Mouse (Mus musculus) kidney, adult 2 months (tissue): ENCODE results near the gene Txndc17. TPM values are rescaled to one million over a fixed set of nuclear protein-coding genes. Genes with fewer than 3 reads are reported as not detected.
A peak's percentile ranks its signal among the peaks of the same experiment; 100 is the strongest.

Source experiments
- DNase-seq: peaks from one replicate; pipeline ENCODE4 v3.0.0; 2021
- H3K27ac ChIP-seq: fragments of 200-500 bp; 2 replicates; pipeline ENCODE4 v1.5.1; 2012; ENCODE audit warnings: low read depth, low read length, control low read depth, inconsistent platforms; ENCODE audit not compliant: insufficient read depth
- H3K27me3 ChIP-seq: fragments of 200-500 bp; replicated peaks from 2 replicates; pipeline ENCODE4 v1.6.1; 2012; ENCODE audit warnings: mild to moderate bottlenecking, moderate library complexity, low read length, inconsistent platforms; ENCODE audit not compliant: control insufficient read depth, insufficient read depth
- H3K36me3 ChIP-seq: fragments of 200-500 bp; 2 replicates; pipeline ENCODE4 v1.6.1; 2012; ENCODE audit warnings: mild to moderate bottlenecking, moderate library complexity, low read length, inconsistent platforms; ENCODE audit not compliant: control insufficient read depth, insufficient read depth
- H3K4me1 ChIP-seq: fragments of 200-500 bp; 2 replicates; pipeline ENCODE4 v1.6.1; 2011; ENCODE audit warnings: low read length; ENCODE audit not compliant: control insufficient read depth, insufficient read depth
- H3K4me3 ChIP-seq: fragments of 200-500 bp; 2 replicates; pipeline ENCODE4 v1.5.1; 2011; ENCODE audit warnings: mild to moderate bottlenecking, low read depth, low read length, control low read depth; ENCODE audit not compliant: insufficient read depth
- CTCF ChIP-seq: fragments of 200-500 bp; conservative IDR thresholded peaks from 2 replicates; pipeline ENCODE4 v1.5.1; 2011; ENCODE audit warnings: low read depth, mild to moderate bottlenecking, control low read depth, low read length, moderate library complexity, mixed read lengths; ENCODE audit not compliant: insufficient read depth, insufficient read length
- POLR2A ChIP-seq: fragments of 200-500 bp; IDR thresholded peaks from one replicate; pipeline ENCODE4 v1.6.1; 2011; ENCODE audit warnings: low read depth, low read length, control low read depth
- WGBS: fragments of 180-500 bp; shearing (Covaris S2); methylation state at CpG from one replicate; pipeline ENCODE4 v1.1.7; 2018; 5-methylcytosine and 5-hydroxymethylcytosine counted together
- polyA plus RNA-seq: library from polyadenylated mRNA; depleted of rRNA; stranded (reverse); fragments of >200 nt; gene quantifications from 2 replicates; pipeline ENCODE4 v1.2.3, GENCODE M21; 2012

The Txndc17 gene
- polyA plus RNA-seq, 1 experiment = 149 TPM

GRCm38 (mm10) chr11:72221278-72221677, 13.9 kb downstream of the Txndc17 start:
- Histone ChIP-seq H3K27me3 (no peaks in the 10 kb centered on the region), H3K4me3 (no peak overlapping the region), H3K36me3 (no peaks in the 10 kb centered on the region), H3K4me1 (no peaks in the 10 kb centered on the region), H3K27ac (no peak overlapping the region)
- 18% methylated on average over 6 of the region's 6 CpGs for WGBS
- TF ChIP-seq CTCF (peak; percentile 91), POLR2A (no peak)
- DNase-seq = peak; percentile 58

- TF ChIP-seq CTCF (no peak), POLR2A (no peak)
Measured at GRCm38 (mm10) chr11:72223414-72223813, 16.1 kb downstream of the Txndc17 start.

DNA sequence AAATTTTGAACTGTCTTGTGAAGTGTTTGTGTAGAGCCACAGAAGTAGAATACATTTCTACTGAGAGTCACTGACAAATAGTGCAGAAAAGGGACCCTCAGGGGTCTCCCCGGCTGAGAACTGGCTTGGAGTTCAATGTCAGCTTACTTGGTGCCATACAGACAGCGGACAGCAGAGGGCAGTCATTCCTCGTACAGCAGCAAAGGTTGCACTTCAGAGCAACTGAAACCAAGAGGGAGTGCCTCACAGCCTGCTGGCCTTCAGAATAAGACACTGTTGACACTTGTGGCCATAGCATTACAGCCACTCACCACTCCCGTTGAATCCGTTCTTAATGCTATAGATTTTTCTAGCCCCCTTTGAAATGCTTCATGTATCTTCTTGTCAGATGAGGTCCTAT, 17.5 kb downstream of the Txndc17 start:
- Histone ChIP-seq H3K4me1 (no peaks in the 10 kb centered on the region), H3K27me3 (no peaks in the 10 kb centered on the region), H3K27ac (no peak overlapping the region), H3K4me3 (no peak overlapping the region), H3K36me3 (no peaks in the 10 kb centered on the region)
- TF ChIP-seq CTCF (peak; percentile 98), POLR2A (no peak)
- peak; percentile 78 for DNase-seq
- 11% methylated on average over 5 of the region's 5 CpGs for WGBS

More at GRCm38 (mm10) chr11:72223414-72223813, 16.1 kb downstream of the Txndc17 start:
- DNase-seq = no peak
- Histone ChIP-seq H3K27me3 (no peaks in the 10 kb centered on the region), H3K27ac (no peak overlapping the region), H3K4me3 (no peak overlapping the region), H3K36me3 (no peaks in the 10 kb centered on the region), H3K4me1 (no peaks in the 10 kb centered on the region)
- WGBS = 83% methylated on average over 4 of the region's 4 CpGs

- WGBS = 77% methylated on average over 10 of the region's 10 CpGs
- Histone ChIP-seq H3K36me3 (no peaks in the 10 kb centered on the region), H3K27ac (no peak overlapping the region), H3K4me1 (no peaks in the 10 kb centered on the region), H3K27me3 (no peaks in the 10 kb centered on the region), H3K4me3 (no peak overlapping the region)
- peak; percentile 40 for DNase-seq
- TF ChIP-seq POLR2A (no peak), CTCF (no peak)
Measured at GRCm38 (mm10) chr11:72226020-72226791, 18.9 kb downstream of the Txndc17 start.

GRCm38 (mm10) chr11:72226901-72227300, 19.6 kb downstream of the Txndc17 start:
- 85% methylated on average over 6 of the region's 6 CpGs for WGBS
- no peak for TF ChIP-seq POLR2A
- TF ChIP-seq CTCF = no peak
- H3K27ac ChIP-seq = no peak overlapping the region

GRCm38 (mm10) chr11:72228513-72228912, 21.2 kb downstream of the Txndc17 start:
- TF ChIP-seq POLR2A (no peak), CTCF (no peak)
- H3K4me3 ChIP-seq = no peak overlapping the region

More at GRCm38 (mm10) chr11:72226901-72227300, 19.6 kb downstream of the Txndc17 start:
- H3K36me3 ChIP-seq = no peaks in the 10 kb centered on the region
- no peak for DNase-seq
- H3K4me3 ChIP-seq = no peak overlapping the region
- no peaks in the 10 kb centered on the region for H3K4me1 ChIP-seq
- H3K27me3 ChIP-seq = no peaks in the 10 kb centered on the region

GRCm38 (mm10) chr11:72232068-72232467, 24.7 kb downstream of the Txndc17 start:
- no peak overlapping the region for H3K4me3 ChIP-seq
- WGBS = 87% methylated on average over 7 of the region's 7 CpGs
- H3K27ac ChIP-seq = no peak overlapping the region
- TF ChIP-seq POLR2A (no peak), CTCF (no peak)
- H3K36me3 ChIP-seq = no peaks in the 10 kb centered on the region
- DNase-seq = no peak
- H3K27me3 ChIP-seq = no peaks in the 10 kb centered on the region
- no peaks in the 10 kb centered on the region for H3K4me1 ChIP-seq

More at GRCm38 (mm10) chr11:72228513-72228912, 21.2 kb downstream of the Txndc17 start:
- Histone ChIP-seq H3K36me3 (no peaks in the 10 kb centered on the region), H3K27me3 (no peaks in the 10 kb centered on the region), H3K4me1 (no peaks in the 10 kb centered on the region), H3K27ac (no peak overlapping the region)
- WGBS = 85% methylated on average over 4 of the region's 4 CpGs
- no peak for DNase-seq

DNA sequence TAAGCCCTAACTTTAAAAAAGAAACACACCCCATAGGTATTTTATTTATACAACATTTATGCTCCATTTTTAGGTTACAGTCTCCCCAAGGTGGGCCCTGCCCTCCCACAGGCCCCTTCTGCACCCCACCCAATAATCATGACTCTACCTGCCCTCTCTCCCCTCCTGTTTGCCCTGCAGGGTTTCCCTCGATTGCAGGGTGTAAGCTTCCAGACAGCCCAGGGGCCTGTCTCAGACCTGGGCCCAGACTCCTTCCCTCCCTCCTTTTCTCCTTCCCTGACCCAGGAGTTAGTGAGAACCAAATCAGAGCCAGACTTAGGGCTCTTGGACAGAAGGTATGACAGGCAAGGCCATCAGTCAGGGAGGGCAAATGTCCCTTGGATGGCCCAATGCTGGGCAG, 25.6 kb downstream of the Txndc17 start:
- no peak for TF ChIP-seq CTCF
- TF ChIP-seq POLR2A = no peak
- 21% methylated on average over 1 of the region's 1 CpGs for WGBS
- no peak for DNase-seq
- H3K36me3 ChIP-seq = no peaks in the 10 kb centered on the region
- no peaks in the 10 kb centered on the region for H3K4me1 ChIP-seq
- no peak overlapping the region for H3K4me3 ChIP-seq
- H3K27ac ChIP-seq = no peak overlapping the region
- H3K27me3 ChIP-seq = no peaks in the 10 kb centered on the region
